Mouse (Mus musculus) adrenal gland, adult 2 months (tissue): Measurements from ENCODE around the gene Hic2. TPM values are rescaled to one million over a fixed set of nuclear protein-coding genes. Genes with fewer than 3 reads are reported as not detected.
"Not testable (repeated sequence)": the region's sequence is repeated elsewhere in the genome, so short reads cannot be mapped to it uniquely, and the experiment has no call there.

Source experiments
- DNase-seq: peaks from one replicate; pipeline ENCODE4 v3.0.0; 2021
- long read RNA-seq: library from polyadenylated mRNA; stranded (forward); transcript quantifications from one replicate; pipeline ENCODE4 v2.0.0, GENCODE M21; 2021
- polyA plus RNA-seq: library from polyadenylated mRNA; depleted of rRNA; stranded (reverse); fragments of >200 nt; gene quantifications from 2 replicates; pipeline ENCODE4 v1.2.3, GENCODE M21; 2012; rRNA removed
- total RNA-seq, 2 experiments: library from RNA; stranded (reverse); gene quantifications; 2 replicates each; pipeline ENCODE4 v1.2.3; 2021

Hic2 gene
- total RNA-seq, result 1 to 10 TPM; 2.4 to 2.7 TPM
- 2.1 and 2.6 TPM in 2 replicates for polyA plus RNA-seq
- long read RNA-seq, result 0 reads

DNA sequence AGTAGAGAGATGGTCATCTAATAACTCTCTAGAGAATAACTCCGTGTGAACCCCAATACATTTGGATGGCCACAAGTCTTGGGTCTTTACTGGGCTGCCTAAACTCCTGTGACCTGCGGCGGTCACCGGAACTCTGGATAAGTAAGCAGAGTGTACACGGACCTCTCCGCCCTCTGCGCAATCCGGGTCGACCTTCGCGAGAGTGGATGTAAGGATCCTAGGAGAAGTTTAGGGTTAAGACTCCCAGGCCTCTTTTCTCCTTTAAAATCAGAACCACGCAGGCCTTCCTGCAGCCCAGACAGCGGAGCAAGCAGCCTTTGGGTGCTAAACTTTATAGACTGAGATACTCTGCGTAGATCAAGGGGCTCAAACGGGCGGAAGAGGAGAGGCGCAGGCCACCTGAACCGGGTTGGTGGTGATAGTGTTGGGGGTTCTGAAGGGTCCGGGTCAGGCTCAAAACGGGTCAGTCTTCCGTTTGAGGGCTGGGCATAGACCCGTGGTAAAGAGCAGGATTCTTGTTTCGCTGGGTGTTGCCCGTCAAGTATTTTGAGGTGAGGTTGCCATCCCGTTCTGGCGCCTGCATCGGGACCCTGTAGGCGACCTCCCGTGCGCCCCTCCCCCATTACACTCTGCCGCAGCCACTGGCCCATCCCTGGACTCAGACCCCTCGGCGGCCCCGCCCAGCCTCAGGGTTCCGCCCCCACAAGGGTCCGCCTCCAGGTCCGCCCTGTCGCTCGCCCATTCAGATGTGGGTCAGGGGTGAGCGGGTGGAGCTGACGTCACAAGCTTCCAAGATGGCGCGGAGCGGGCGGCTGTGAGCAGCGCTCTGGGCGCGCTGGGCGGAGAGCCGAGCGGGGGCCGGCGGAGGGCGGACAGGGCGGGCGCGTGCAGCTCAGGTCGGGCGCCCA, at the start of gene Hic2:
Hic2 (plus strand) TSS at position 779 of the 908 bp plus-strand sequence.
- DNase-seq, result peak; percentile 98

- DNase-seq, result peak; percentile 29
Observed at GRCm38 (mm10) chr16:17185475-17185874, 47.9 kb upstream of the Hic2 start.

DNA sequence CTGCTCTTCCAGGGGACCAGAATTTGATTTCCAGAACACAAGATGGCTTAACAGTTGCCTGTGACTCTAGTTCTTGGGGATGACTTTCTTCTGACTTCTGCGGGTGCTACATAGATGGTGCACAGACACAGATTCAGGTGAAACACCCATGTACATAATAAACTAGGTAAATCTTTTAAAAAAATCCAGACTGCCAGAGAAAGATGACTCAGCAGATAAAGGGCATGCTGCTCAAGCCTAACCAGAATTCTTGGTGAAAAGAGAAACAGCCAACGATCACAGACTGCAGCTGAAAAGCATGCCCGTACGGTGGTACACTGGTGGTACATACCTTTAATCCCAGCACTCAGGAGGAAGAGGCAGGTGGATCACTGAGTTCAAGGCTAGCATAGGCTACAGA, 39.5 kb upstream of the Hic2 start:
- no peak for DNase-seq

DNA sequence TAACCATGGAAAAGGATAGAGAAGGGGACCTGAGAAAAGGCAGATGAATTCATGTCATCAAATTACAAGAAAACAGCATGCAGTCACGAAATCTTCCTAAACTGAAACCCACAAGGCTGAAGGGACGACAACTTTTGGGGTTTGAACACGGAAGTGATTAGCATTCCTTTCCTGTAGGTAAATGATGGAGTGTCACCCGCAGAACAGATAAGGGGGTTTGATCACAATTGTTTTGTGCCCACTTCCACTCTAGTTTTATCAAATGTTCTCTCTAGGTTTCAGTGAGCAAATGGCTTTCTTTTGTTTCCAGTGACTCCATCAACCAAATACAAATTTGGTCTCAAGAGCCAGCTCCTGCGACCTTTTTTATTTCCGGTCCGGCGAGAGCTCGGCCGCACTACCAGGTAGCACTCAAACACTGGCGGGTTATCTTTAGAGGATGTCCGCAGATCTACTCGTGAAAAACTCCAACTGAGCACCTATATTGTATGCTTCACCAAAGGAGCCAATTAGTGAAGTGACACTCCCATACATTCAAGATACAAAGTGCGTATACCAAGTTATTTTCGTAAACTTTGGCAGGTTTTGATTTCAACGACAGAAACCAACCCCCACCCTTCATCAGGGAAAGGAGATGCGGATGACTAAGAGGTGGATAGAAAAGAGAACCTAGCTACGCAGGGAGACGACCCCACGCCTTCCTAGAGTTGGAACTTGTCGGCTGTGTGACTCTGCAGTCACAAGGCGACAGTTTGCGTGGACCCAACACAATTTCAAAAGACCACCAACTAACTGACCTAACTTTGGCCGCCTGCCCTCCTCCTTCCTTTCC, 33.0 kb upstream of the Hic2 start:
- no peak for DNase-seq

DNA sequence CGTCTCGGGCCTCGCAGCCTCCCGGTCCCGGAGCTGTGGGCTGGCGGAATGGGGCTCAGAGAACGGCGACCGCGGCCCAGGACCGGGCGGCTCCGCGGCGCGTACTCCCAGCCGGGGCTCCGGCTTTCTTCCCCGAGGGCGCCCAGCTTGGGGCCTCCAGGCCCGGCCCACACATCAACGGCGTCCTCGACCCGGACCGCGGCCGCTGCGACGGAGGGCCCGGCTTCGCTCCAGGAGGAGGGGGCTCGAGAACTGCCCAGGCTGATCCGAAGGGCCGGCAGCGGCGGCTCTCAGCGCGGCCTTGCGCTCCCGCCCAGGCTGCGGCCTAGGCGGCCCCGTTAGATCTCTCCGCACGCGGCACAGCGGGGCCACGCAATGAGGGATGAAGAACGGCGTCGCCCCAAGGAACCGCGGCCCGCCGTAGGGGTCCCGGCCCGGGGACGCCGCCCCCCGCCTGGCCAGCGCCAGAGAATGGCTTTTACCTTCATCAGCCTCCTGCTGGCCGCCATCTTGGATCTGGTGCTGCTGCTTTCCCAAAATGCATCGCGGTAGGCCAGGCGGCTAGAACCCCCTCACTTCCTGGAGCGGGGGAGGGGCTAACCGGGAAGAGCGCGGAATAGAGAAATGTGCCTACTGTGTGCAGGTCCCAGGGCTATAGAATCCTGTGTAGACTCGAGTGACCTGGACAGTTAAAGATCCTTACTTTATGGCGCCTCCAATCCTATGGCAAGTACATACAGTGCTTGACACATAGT, 32.2 kb upstream of the Hic2 start:
- peak; percentile 90 for DNase-seq

DNA sequence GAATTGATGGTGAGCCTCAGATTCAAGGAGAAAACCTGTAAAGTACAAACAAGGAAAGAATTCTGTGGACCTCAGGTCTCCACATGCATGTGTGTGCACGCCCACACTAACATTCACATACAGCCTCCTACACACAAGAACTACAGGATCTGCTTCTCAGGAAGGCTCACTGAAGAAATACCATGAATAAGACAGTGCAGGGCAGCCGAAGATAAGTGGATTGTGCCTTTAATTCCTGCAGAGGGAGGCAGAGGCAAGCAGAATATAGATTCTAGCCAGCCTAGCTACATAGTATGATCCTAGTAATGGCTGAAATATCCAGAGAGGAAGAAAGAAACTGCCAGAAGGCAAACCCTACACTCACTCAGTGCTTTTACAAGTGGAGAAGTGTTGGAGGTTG, 31.4 kb upstream of the Hic2 start:
- DNase-seq, result no peak

GRCm38 (mm10) chr16:17202549-17202948, 30.8 kb upstream of the Hic2 start, which contains the start of gene Ube2l3:
TSS of gene Ube2l3 (minus strand) at chr16:17202649.
- DNase-seq, result no peak

- DNase-seq, result peak; percentile 36
Observed at GRCm38 (mm10) chr16:17204990-17205389, 28.4 kb upstream of the Hic2 start.

DNA sequence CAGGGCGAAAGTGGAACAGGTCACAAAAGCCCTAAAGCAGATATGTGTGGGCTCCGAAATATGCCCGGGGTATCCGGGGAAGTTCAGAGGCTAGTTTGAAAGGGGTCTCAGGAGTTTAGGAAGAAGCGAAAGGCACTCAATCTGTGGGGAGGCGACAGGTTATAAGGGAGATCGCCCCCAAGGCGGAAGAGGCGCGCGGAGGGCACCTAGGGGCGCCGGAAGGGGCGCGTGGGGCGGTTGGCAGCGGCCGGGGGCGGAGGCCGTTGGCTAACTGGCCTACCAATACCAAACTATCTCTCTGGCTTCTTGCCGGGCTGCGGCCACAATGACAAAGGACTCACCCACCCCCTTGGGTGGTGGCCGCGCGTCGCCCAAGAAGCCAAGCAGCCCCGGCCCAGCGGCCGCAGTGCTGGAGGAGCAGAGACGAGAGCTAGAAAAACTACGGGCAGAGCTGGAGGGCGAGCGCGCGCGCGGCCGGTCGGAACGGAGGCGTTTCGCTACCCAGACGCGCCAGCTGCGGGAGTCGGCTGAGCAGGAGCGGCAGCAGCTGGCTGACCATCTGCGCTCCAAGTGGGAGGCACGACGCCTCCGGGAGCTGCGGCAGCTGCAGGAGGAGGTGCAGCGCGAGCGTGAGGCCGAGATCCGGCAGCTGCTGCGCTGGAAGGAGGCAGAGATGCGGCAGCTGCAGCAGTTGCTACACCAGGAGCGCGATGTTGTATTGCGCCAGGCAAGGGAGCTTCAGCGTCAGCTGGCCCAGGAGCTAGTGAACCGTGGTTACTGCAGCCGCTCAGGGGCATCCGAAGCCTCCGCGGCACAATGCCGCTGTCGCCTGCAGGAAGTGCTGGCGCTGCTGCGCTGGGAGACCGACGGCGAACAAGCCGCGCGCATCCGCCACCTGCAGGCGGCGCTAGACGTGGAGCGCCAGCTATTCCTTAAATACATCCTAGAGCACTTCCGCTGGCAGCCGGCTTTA, 24.7 kb upstream of the Hic2 start, which contains the start of gene Rimbp3:
Rimbp3 (plus strand) TSS at position 215 of the 973 bp plus-strand sequence.
- DNase-seq, result peak; percentile 90

DNA sequence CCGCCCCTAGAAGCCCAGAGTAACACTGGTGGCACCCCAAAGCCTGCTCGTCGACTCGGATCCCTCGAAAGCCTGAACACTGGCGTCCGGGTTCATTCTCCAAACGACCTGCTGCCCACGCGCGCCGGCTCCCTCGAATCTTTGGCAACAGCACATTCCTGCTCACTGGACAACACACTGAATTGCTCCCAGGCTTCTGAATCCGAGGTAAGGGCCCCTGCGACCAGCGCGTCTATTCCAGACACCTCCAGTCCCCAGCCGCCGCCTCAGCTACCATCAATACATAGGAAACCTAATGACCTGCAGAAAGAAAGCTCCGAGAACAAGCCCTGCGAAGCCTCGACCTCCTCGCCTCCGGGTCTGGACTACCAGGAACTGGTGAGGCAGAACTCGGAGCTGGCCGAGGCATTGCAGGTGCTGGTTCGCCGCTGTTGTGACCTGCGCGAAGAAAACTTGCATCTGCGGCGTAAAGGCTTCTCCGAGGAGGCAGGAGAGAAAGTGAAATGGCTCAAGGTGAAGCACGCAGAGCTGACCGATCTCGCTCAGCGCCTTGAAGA, 23.9 kb upstream of the Hic2 start:
- DNase-seq, result no peak

- DNase-seq, result peak; percentile 92
Observed at GRCm38 (mm10) chr16:17209981-17210838, 23.2 kb upstream of the Hic2 start.

GRCm38 (mm10) chr16:17216934-17217633, 16.3 kb upstream of the Hic2 start:
- DNase-seq, result no peak

DNA sequence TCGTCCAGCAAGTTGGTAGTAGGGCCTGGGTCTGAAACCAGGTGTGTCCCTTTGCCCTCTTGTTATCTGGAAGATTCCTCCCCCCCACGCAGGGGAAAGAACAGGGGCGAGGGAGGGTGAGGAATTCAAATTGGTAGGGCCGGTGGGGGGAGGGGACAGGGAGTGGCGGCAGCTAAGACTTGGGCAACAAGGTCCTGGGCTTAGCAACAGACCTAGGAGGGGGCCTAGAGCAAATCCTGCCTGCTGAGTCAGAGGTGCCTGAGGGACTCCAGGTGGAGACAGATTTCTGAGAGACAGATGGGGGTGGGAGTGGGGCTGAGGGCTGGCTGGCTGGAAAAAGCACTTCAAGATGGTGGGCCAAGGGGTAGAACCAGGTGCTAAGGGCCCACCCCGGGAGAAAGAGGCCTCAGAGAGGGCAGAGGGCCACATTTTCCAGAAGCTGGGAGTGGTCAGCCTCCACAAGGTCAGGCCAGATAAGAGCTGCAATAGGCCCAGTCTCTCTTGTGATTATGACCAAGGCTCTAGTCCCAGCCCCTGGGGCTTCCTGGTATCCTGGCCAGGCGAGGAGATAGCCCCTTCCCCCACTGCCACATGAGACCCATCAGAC, 13.1 kb upstream of the Hic2 start:
- DNase-seq, result no peak

GRCm38 (mm10) chr16:17222197-17222596, 11.2 kb upstream of the Hic2 start:
- DNase-seq, result peak; percentile 91

GRCm38 (mm10) chr16:17225584-17225983, 7.8 kb upstream of the Hic2 start:
- DNase-seq, result no peak

DNA sequence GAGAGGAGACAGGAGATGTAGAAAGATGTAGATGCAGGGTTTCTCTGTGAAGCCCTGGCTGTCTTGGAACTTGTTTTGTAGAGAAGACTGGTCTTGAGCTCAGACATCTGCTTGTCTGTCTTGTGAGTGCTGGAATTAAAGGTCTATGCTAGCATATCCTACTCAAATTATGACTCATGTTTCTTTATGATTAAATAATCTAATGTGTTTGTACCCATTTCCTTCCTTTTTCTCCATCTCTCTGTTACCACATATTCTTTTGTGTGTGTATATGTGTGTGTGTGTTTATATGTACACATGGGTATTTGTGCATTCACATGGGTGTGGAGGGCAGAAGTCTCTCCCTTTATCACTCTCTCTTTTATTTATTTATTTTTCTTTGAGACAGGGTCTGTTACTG, 6.9 kb upstream of the Hic2 start:
- no peak for DNase-seq

- DNase-seq, result not testable (repeated sequence)
Observed at GRCm38 (mm10) chr16:17231523-17231922, 1.8 kb upstream of the Hic2 start.
